22 mouse cellular contexts compared by ENCODE assay signal in the genomic region with DNA sequence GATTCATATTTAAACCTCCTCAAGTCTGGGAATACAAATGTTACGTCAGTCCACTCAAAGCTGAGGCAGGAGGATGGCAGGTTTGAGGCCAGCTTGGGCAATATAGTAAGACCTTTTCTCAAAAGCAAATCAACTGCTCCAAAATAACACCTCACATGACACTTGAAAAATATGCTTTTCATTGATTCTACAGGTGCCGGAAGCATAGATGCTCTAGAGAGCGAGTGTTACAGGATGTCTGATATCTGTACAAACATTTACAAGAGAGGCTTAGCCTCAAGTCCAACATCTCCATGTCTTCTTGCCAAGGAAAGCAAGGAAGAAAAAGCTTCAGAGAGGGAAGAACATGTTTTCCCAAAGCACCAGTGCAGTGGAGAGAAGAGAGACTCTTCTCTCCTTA. TPM values are rescaled to one million over a fixed set of nuclear protein-coding genes. Genes with fewer than 3 reads are reported as not detected.
DNase-seq lines count a peak whose midpoint lies in the region; ATAC-seq and TF ChIP-seq lines count a peak whose summit lies in the region.
"Had no signal": no experiment of that assay in that cellular context is flagged by ENCODE, and none has a peak within 500 bp of the region (broad histone marks: within the 10 kb centered on the region; RNA-seq: fewer than 3 reads in every experiment).

No protein-coding gene starts in this region.

- H3K9me3 ChIP-seq in megakaryocyte, embryonic 14.5 days = no peaks in the 10 kb centered on the region
- no peaks in the 10 kb centered on the region for H3K9me3 ChIP-seq in liver, embryonic 16.5 days (replicated peaks; ENCODE audit: control insufficient read depth, low read length)
- H3K9me3 ChIP-seq in forebrain, embryonic 16.5 days (ENCODE audit: control insufficient read depth, low read length) = no peaks in the 10 kb centered on the region
- H3K9me3 ChIP-seq: embryonic facial prominence, embryonic 15.5 days; forebrain, embryonic 10.5 days; heart, embryonic 13.5 days; hindbrain, embryonic 13.5 days had no signal

- H3K4me3 ChIP-seq in gastrocnemius, adult 2 months = peak overlapping the region; percentile 15; the same call in 1 of the 2 replicates
- peak overlapping the region; percentile 90 for H3K4me3 ChIP-seq in megakaryocyte, embryonic 14.5 days (replicated peaks)
- no peak overlapping the region for H3K4me3 ChIP-seq in liver, embryonic 16.5 days (ENCODE audit: low read depth, low read length)
- H3K4me3 ChIP-seq in forebrain, embryonic 16.5 days (replicated peaks; ENCODE audit: low read length) = no peak overlapping the region
- H3K4me3 ChIP-seq: embryonic facial prominence, embryonic 15.5 days; erythroblast, embryonic 14.5 days; forebrain, embryonic 10.5 days; heart, embryonic 13.5 days; hindbrain, embryonic 13.5 days had no signal

- no peak for DNase-seq in gastrocnemius, adult 2 months
- no peak for DNase-seq in gastrocnemius, adult 8-10 months (ENCODE audit: low spot score in 2 of 2)
- no peak for DNase-seq in left cerebral cortex, adult 9 months (ENCODE audit: low spot score in 2 of 2)
- DNase-seq in spleen, postnatal 14 days (ENCODE audit: low spot score in 2 of 2) = no peak
- DNase-seq: adrenal gland, adult 8-10 months; adrenal gland, postnatal 36 days; B cell, adult 2 months; cerebellum, adult 2 months; cerebellum, postnatal 10 days; embryo, embryonic 11 days; gastrocnemius, postnatal 14 days had no signal

- H3K4me2 ChIP-seq in liver, embryonic 16.5 days (ENCODE audit: low read depth, low read length) = 0 out of 2 replicates have a peak overlapping the region, but pooled peaks have one; percentile 17
- H3K4me2 ChIP-seq in forebrain, embryonic 16.5 days (ENCODE audit: low read length) = no peak overlapping the region
- H3K4me2 ChIP-seq: embryonic facial prominence, embryonic 15.5 days; heart, embryonic 13.5 days; hindbrain, embryonic 13.5 days had no signal

- peaks cover 94% of the 10 kb centered on the region for H3K36me3 ChIP-seq in megakaryocyte, embryonic 14.5 days (replicated peaks; ENCODE audit: low read length)
- no peaks in the 10 kb centered on the region for H3K36me3 ChIP-seq in liver, embryonic 16.5 days (ENCODE audit: control insufficient read depth, insufficient read depth)
- no peaks in the 10 kb centered on the region for H3K36me3 ChIP-seq in forebrain, embryonic 16.5 days (ENCODE audit: control insufficient read depth, insufficient read depth)
- H3K36me3 ChIP-seq: embryonic facial prominence, embryonic 15.5 days; forebrain, embryonic 10.5 days; heart, embryonic 13.5 days; hindbrain, embryonic 13.5 days had no signal

- no peak overlapping the region for H3K9ac ChIP-seq in liver, embryonic 16.5 days (ENCODE audit: low read depth, low read length)
- H3K9ac ChIP-seq in forebrain, embryonic 16.5 days (replicated peaks; ENCODE audit: low read depth, low read length) = no peak overlapping the region
- H3K9ac ChIP-seq: embryonic facial prominence, embryonic 15.5 days; heart, embryonic 13.5 days; hindbrain, embryonic 13.5 days had no signal

- intact Hi-C loops in gastrocnemius, adult 2 months (cut with DNase I) = no loop called here

- 66% methylated on average over 3 of the region's 3 CpGs for WGBS in liver, embryonic 16.5 days (ENCODE audit: insufficient replicate concordance)
- 97% methylated on average over 3 of the region's 3 CpGs for WGBS in forebrain, embryonic 16.5 days

- no peak for ATAC-seq in megakaryocyte, adult 5-6 weeks (ENCODE audit: poor library complexity, severe bottlenecking)
- ATAC-seq in liver, embryonic 16.5 days (ENCODE audit: low read depth) = no peak
- ATAC-seq in forebrain, embryonic 16.5 days = no peak
- ATAC-seq: forebrain, embryonic 14.5 days; hindbrain, postnatal 0 days had no signal

- H3K27me3 ChIP-seq in megakaryocyte, embryonic 14.5 days (replicated peaks) = no peaks in the 10 kb centered on the region
- H3K27me3 ChIP-seq in liver, embryonic 16.5 days (ENCODE audit: control insufficient read depth, insufficient read depth, low read depth, low read length) = no peaks in the 10 kb centered on the region
- no peaks in the 10 kb centered on the region for H3K27me3 ChIP-seq in forebrain, embryonic 16.5 days (replicated peaks; ENCODE audit: control insufficient read depth, insufficient read depth, low read length)
- H3K27me3 ChIP-seq: embryonic facial prominence, embryonic 15.5 days; heart, embryonic 13.5 days; hindbrain, embryonic 13.5 days had no signal

- no peak for TF ChIP-seq CTCF in gastrocnemius, adult 2 months (IDR thresholded peaks at IDR 0.05)

- H3K4me1 ChIP-seq in megakaryocyte, embryonic 14.5 days = peaks cover 48% of the 10 kb centered on the region
- H3K4me1 ChIP-seq in liver, embryonic 16.5 days (ENCODE audit: control insufficient read depth, low read depth, low read length) = peaks cover 24% of the 10 kb centered on the region
- peaks cover 9% of the 10 kb centered on the region for H3K4me1 ChIP-seq in forebrain, embryonic 16.5 days (replicated peaks; ENCODE audit: control insufficient read depth, insufficient read depth, low read length)

- H3K27ac ChIP-seq in gastrocnemius, adult 2 months = no peak overlapping the region
- H3K27ac ChIP-seq in liver, embryonic 16.5 days (ENCODE audit: low read length) = no peak overlapping the region
- no peak overlapping the region for H3K27ac ChIP-seq in forebrain, embryonic 16.5 days (ENCODE audit: low read length)
- H3K27ac ChIP-seq: embryonic facial prominence, embryonic 15.5 days; forebrain, embryonic 10.5 days; heart, embryonic 13.5 days; hindbrain, embryonic 13.5 days; hindbrain, postnatal 0 days had no signal

RNA-seq across cellular contexts. Expression of a gene that starts 6.1 kb away (rescaled TPM):
- total RNA-seq in gastrocnemius, adult 2 months (2021) = 10 to 100 TPM; 18.6 to 26.4 TPM
- total RNA-seq in gastrocnemius, adult 8-10 months (2022) = 10 to 100 TPM; 16.5 to 23.0 (median 19.6) TPM
- polyA plus RNA-seq in megakaryocyte, embryonic 14.5 days (2012; ENCODE audit: insufficient read depth, low replicate concordance) = 87.7 and 210 TPM in 2 replicates
- 448 and 514 TPM in 2 replicates for total RNA-seq in megakaryocyte, adult 5-6 weeks (2015)
- total RNA-seq in megakaryocyte, adult 5-6 weeks (2017) = 174 and 218 TPM in 2 replicates
- polyA plus RNA-seq in liver, embryonic 16.5 days (2015; fragmentation: Nextera tagmentation; extraction: Ambion mirVana) = 87.0 and 91.8 TPM in 2 replicates
- 145 and 155 TPM in 2 replicates for polyA plus RNA-seq in forebrain, embryonic 16.5 days (2015; fragmentation: Nextera tagmentation; extraction: Ambion mirVana)

RNA-seq across cellular contexts. Expression of a gene that starts 47.2 kb away (rescaled TPM):
- 1 to 10 TPM; 5.8 to 6.6 TPM for total RNA-seq in gastrocnemius, adult 2 months (2021)
- total RNA-seq in gastrocnemius, adult 8-10 months (2022) = 1 to 10 TPM; 3.8 to 6.4 (median 5.6) TPM
- polyA plus RNA-seq in megakaryocyte, embryonic 14.5 days (2012; ENCODE audit: insufficient read depth, low replicate concordance) = 10.8 TPM in 1 of 2 replicates, not detected in the other
- total RNA-seq in megakaryocyte, adult 5-6 weeks (2015) = 50.3 and 50.9 TPM in 2 replicates
- total RNA-seq in megakaryocyte, adult 5-6 weeks (2017) = 57.7 and 68.7 TPM in 2 replicates
- 30.0 and 30.3 TPM in 2 replicates for polyA plus RNA-seq in liver, embryonic 16.5 days (2015; fragmentation: Nextera tagmentation; extraction: Ambion mirVana)
- polyA plus RNA-seq in forebrain, embryonic 16.5 days (2015; fragmentation: Nextera tagmentation; extraction: Ambion mirVana) = 57.9 and 65.5 TPM in 2 replicates

Comparison
In these comparisons a context has a peak if more than half of its experiments do, and no peak if none do; other contexts are left out.
1. H3K4me3 ChIP-seq: peak in gastrocnemius, adult 2 months (single experiment) and megakaryocyte, embryonic 14.5 days (single experiment); none in liver, embryonic 16.5 days (single experiment) and forebrain, embryonic 16.5 days (single experiment).
2. RNA of a gene that starts 6.1 kb away (total RNA-seq): 174 to 514 TPM in megakaryocyte, adult 5-6 weeks; 18.6 to 26.4 TPM in gastrocnemius, adult 2 months and 16.5 to 23.0 TPM in gastrocnemius, adult 8-10 months; every median in the first group is over 4 times any median in the second.
3. RNA of a gene that starts 47.2 kb away (total RNA-seq): 50.3 to 68.7 TPM in megakaryocyte, adult 5-6 weeks; 5.8 to 6.6 TPM in gastrocnemius, adult 2 months and 3.8 to 6.4 TPM in gastrocnemius, adult 8-10 months; every median in the first group is over 4 times any median in the second.